Mouse (Mus musculus) right cerebral cortex, postnatal 4 days (tissue): ENCODE data around the gene Cst13.
"Not testable (repeated sequence)": the region's sequence is repeated elsewhere in the genome, so short reads cannot be mapped to it uniquely, and the experiment has no call there.

Experiments
- DNase-seq: peaks from one replicate; pipeline ENCODE4 v3.0.0-alpha.2; 2022

The Cst13 gene

DNA sequence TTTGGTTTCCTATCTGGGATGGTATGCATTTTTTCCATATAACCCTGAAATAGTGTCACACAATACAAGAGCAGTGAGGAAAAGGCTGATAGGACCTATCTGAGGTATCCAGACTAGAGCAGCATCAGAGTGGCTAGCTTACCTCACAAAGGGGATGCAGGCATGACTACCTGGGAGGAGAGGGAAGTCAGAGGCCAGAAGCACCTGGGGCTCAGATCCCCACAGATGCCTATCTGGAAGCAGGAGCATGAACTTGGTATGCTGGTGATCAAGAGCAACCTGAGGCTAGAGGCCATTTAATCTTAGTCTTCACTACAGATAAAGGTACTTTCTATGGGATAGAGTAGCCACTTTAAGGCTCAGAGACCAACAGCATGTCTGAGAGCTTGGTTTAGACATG lies at the start of gene Cst13:
Gene Cst13, plus strand, starts transcription at position 173 of the 400 bp plus-strand sequence.
- DNase-seq: no peak

GRCm38 (mm10) chr2:148771397-148771796 lies 48.5 kb upstream of the Cst13 start, which contains the start of gene Cst11:
Gene Cst11, minus strand, starts transcription at chr2:148771497.
- DNase-seq: not testable (repeated sequence)

- DNase-seq: no peak
These were observed 38.2 kb upstream of the Cst13 start, which contains the start of gene 8030411F24Rik for GRCm38 (mm10) chr2:148781709-148782108. Gene 8030411F24Rik, plus strand, starts transcription at chr2:148782009.

GRCm38 (mm10) chr2:148789142-148789541 lies 30.7 kb upstream of the Cst13 start, which contains the start of gene Cst12:
Gene Cst12, plus strand, starts transcription at chr2:148789361.
- DNase-seq: no peak

GRCm38 (mm10) chr2:148798485-148798884 lies 21.4 kb upstream of the Cst13 start, which contains the start of gene Cst8:
Gene Cst8, plus strand, starts transcription at chr2:148798785.
- no peak for DNase-seq

DNA sequence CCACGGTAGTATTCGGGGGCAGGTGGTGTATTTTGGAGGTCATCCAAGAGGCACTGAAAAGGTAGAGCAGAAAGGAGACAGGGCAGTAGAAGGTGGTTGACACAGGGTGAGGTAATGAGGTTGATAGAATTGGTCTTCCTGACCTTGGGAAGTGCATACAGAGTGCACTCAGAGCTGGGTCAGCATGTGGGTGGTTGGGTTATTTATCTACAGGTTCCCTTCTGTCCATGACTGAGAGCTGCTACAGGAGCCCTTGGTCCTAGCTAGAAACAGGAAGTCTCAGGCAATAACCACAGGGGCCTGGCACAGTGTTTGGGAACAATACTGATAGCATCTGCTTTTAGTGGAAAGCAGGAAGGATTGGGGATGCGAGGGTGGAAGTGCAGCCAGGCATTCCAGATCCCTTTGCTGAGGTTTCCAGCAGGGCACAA lies 18.4 kb upstream of the Cst13 start:
- DNase-seq: no peak

DNA sequence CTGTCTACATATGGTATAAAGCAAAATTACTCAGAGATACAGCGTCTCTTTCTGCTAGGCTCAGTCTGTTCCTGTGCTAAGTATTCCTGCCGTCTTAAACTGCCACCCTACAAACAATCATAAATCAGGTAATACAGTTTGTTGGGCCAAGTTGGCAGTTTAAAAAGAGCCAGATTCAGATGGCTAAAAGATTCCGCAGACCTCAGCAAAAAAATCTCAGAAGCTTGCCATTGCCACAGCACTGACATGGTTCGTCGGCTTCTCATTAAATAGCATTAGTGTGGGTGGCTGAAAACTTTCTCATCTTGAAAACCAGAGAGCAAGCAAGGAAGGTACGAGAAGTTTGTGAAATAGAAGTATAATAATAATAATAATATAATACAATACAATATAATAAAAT lies 13.2 kb upstream of the Cst13 start:
- DNase-seq: no peak

- DNase-seq: no peak
These were observed 6.1 kb downstream of the Cst13 start for GRCm38 (mm10) chr2:148825986-148826385.

DNA sequence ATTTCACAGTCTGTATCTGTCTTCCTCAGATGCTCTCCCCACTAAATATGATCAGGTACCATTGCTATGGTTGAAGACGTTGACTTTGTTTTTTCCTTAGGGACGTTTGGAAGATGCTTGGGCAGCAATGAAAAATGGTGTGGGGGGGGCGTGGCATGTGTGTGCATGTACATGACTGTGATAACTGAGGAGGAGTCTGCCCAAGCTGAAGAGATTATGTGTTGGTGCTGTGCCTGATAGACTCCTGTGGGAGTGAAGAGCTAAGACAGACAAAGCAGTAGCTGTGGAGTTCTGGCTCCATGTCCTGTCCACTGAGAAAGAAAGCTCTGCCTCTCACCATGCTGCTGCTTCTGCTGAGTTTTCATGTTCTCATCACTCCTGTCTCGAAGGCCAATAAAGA lies 15.0 kb downstream of the Cst13 start, which contains the start of gene Cst9:
Gene Cst9, plus strand, starts transcription at position 236 of the 400 bp plus-strand sequence.
- no peak for DNase-seq

DNA sequence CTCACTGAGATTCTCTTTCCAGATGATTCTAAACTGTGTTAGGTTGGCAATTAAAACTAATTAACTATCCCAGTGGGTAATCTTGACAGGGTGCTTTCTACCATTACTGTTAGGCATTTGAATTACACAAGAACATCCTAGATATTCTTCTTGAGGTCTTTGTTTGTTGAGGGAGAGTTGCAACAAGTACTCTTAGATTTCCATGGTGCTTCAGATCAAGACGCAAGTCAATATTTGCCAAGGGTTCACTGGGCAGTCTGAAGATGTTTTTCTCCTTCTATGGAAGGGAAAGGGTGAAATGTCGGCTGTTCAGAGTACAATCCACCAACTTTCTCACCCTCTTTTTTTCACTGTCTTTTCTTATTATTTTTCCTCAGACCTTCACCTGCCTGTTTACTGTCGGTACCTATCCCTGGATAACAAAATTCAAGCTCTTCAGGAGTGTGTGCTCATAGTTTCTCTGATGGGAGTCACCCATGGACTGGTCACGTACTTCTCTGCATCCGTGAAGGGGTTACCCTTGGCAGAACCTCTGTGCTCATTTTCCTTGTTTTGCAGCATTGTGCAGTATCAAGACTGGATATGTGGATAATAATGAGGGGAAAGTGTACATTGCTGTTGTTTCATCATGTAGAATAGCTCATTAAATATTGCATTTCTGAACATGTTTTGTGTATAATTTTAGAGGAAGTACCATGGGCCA lies 18.3 kb downstream of the Cst13 start:
- DNase-seq: no peak

DNA sequence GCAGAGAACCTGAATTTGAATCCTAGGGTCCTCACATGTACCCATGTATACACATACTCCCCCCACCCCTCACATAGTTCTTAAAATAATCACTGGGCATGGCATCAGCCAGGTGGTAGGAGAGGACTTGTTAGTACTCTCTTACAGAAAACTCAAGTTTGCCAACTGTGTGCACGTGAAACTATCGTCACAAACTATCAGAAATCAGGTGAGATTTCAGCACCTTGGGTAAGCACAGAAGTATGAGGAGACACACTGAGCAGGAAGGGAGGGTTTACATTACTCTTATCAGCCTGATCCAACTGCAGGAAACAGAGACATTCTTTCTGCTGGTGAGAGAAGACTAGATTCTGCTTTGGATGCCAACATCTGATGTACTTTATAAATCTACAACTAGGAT lies 19.3 kb downstream of the Cst13 start:
- no peak for DNase-seq

- DNase-seq: peak; percentile 75
These were observed 31.4 kb downstream of the Cst13 start for GRCm38 (mm10) chr2:148851116-148851906.

GRCm38 (mm10) chr2:148856630-148857400 lies 36.9 kb downstream of the Cst13 start:
- no peak for DNase-seq

GRCm38 (mm10) chr2:148857506-148857905 lies 37.6 kb downstream of the Cst13 start:
- no peak for DNase-seq

GRCm38 (mm10) chr2:148860993-148861392 lies 41.1 kb downstream of the Cst13 start:
- no peak for DNase-seq

DNA sequence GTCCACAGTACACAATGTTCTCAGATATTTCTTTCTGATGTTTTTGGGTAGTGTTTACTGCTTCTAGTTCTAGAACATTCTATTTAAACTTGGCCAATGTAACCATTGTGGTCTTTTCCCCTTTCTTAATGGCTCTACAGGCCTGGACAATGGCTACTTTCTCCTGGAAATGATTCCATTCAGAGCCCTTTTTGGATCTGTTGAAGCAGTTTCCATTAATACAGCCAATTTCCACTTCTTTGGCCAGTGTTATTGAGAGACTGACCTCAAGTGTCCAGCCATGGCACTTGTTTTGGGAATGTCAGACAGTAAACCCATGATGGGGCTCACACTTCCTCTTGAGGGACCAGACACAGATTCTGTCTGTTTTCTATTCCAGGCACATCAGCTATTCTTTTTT lies 41.8 kb downstream of the Cst13 start:
- DNase-seq: no peak

DNA sequence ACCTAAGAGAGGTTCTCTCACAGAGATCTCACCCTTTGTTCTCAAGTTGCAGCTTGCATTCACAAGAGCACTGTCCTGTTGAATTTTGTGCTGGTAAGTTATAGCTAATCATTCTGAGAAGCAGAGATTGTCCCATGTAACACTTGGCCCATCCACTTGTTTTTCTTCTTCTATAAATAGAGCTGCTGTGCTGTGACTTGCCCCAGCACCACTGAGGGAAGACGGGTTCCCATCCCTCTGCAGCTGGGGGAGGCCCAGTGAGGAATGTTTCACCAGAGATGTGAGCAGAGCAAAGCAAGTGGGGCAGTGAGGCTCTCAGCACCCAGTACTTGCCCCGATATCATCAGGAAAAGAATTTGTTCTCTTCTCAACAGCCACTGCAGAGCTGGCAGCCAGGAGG lies 45.1 kb downstream of the Cst13 start, which contains the start of gene 9230104L09Rik:
Gene 9230104L09Rik, minus strand, starts transcription at position 73 of the 400 bp plus-strand sequence.
- no peak for DNase-seq

DNA sequence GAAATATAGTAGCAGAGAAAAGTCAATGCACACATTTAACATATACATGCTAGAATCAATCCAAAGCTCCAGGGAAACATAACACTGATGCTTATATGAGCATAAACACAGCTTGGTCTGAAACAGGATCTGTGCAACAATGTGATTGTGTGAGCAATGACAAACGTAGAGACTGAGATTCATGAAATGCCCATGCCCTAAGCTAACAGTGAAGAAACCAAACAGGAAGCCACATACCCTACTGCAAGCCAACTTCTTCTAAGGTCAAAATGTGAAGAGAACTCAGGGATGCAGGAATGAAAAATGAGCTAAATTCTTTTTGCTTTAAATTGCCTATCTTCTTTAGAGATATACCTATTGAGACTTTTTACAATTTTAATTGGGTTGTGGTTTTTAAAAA lies 49.1 kb downstream of the Cst13 start:
- DNase-seq: no peak

GRCm38 (mm10) chr2:148870526-148870925 lies 50.6 kb downstream of the Cst13 start:
- no peak for DNase-seq

DNA sequence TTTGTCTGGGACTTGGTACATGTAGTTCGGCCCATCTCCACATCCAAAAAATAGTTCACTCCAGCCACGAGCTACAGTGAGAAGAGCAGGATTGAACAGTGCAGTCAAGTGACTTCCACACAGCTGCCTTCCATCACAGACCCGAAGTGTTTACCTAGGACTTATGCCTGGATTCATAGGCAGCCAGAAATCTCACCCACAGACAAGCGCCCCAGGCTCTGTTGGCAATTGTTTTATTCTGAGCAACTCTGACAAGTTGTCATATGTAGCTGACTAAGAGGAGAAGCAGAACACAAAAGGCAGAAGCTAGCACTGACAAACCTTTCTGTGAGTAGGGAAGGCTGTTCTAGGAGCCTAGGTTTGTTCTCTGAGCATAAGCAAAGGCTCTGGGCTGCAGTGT lies 53.0 kb downstream of the Cst13 start:
- DNase-seq: no peak

DNA sequence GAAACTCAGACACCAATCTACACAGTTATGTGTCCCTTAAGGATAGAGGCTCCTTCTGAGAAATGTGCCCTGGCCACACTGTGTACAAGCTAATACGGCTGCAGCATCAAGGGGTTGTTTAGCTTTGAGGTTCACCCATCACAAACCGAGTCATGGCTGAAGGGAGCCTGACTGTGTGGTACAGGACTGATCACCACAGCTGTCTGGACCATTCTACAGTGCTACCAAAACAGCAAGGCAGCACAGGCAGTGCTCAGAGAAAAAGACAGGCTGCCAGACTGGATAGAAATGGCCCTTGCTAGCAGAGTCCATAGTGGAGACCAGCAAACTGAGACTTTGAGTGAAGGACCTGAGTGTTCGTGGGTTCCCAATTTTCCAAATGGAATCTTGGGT lies 54.3 kb downstream of the Cst13 start:
- no peak for DNase-seq

- no peak for DNase-seq
These were observed 54.9 kb downstream of the Cst13 start for GRCm38 (mm10) chr2:148874617-148875334.
